Mouse (Mus musculus): ENCODE data around the gene Fggy. TPM values are rescaled to one million over a fixed set of nuclear protein-coding genes. Genes with fewer than 3 reads are reported as not detected.

The Fggy gene
- polyA plus RNA-seq, 2 experiments from 2014 or later = 3.0 to 3.6 TPM

DNA sequence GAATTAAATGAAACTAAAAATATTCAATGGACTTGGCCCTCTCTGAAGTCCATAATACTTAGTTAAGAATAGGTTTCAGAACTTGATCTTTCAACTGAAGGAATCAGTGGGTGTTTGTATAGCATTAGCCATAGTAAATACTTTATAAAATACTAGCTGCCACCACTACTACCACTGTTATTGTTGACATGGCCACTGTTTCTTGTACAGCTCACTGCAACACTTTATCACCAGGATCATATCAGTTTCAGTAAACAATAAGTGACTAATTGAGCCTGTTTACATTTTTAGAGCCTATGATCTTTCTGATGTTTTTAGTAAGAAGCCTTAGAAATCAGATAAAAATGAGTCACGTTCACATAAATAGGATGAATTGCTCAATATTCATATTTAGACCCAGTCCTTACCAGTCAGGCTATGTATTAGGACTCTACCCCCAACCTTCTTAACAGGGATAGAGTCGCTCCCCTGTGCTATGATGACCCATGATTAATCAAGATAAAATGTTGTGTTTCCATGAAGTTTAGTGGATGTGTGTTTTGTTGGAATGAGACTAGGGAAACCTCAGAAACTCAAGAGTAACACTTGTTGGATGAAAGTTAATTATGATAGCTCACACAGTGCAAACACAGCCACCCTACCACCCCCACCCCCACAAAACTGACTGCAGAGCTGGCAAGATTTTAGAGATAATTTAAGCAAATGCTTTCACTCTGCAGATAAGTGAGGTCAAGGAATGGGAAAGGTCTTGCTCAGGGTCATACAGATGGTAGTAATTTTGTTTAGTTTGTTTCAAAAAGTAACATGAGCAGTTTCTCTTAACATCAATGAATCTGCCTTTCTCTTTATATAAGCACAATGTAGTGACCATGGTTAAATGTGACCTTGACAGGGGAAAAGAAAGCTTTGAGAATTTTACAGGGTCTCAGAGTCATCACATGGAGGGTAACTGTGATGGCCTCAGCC, 352.7 kb downstream of the Fggy start:
- no peak for ATAC-seq

DNA sequence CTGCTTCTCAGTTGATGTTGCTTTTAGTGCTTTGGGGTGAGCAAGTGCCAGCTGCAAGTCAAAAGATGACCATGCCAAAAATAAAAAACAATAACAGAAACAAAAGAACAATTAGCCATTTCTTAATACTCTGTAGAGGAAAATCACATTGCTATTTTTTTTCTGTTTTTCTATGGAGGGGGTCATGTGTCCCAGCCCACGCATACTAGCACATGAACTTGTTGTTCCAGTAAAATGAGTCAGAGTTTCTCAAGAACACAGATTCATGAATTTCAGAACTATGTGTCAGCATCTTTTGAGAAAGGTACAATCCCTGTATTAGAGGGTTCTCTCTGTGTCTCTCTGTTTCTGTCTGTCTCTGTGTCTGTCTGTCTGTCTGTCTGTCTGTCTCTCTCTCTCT, 355.7 kb downstream of the Fggy start:
- ATAC-seq = no peak

DNA sequence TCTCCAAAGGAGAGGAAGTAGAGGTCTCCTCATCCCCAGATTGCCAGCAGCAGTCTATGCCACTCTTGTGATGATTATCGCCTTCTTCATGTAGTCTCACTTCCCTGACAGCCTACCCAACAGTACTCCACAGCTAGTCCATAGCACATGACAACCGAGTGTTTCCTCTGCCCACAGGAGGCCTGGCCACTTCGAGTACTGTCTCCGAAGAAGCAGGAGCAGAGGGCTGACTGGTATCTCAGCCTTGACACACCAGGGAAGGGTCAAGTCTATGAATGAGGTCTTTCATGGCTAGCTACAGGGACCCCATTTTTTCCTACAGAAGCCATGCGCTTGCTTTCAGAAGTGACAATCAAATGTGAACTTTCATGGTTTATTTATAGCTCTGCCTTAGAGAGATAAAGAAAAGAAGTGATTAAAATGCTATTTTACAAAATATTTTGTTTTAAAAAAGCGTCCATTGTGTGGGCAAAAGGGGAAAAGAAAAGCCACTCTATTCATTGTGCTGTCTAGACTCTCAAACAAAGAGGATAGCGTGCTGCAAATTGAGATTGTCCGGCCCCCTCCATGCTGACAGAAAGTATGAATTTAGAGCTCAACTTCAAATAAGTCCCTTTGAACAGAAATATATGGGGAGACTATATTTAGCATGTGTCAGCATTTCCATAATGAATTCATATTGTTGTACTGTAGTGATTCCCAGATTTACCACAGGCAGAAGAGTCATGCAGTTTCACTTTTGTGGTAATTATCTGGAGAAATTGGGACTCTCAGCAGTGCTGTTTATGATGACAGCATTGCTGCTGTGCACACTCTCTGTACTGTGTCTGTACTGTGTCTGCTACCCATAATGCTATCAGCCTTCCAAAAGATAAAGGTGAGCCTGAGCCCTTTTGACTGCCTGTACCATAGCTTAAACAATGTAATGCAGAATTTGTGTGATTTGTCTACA, 358.6 kb downstream of the Fggy start:
- ATAC-seq = no peak

DNA sequence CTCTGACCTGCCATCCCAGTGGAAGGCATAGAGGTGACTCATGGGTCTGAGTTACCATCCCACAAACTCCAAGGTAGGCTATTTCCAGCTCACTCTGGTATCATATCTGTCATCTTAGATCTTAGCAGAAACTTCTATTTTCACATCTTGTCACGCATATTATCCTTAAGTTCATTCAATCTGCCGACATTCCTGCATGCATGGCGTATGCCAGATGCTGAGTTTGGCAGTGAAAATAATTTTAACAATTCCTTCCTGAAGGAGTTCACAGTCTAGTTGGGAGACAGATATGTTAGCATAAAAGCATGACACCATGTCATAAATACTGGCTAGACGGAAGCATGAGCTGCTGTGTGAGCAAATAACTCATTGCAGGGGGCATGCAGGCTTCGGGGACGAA, 360.4 kb downstream of the Fggy start:
- ATAC-seq = no peak

DNA sequence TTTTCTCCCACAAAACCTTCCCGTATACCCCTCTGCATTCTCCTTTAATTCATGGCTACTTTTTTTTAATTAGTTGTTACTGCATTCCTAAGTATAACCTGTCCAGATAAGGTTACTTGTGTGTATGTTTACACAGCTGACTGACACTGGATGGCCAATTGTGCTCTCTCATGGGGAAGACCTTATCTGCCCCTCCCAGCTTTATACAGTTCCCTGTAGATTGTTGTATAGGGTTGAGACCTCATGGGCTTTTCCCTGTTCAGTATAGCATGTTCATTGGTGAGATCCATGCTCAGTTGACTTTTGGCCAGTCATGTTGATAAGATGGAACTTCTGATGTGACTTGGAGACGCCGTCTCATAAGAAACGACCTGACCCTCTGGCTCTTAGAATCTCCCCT, 363.1 kb downstream of the Fggy start:
- ATAC-seq = no peak

DNA sequence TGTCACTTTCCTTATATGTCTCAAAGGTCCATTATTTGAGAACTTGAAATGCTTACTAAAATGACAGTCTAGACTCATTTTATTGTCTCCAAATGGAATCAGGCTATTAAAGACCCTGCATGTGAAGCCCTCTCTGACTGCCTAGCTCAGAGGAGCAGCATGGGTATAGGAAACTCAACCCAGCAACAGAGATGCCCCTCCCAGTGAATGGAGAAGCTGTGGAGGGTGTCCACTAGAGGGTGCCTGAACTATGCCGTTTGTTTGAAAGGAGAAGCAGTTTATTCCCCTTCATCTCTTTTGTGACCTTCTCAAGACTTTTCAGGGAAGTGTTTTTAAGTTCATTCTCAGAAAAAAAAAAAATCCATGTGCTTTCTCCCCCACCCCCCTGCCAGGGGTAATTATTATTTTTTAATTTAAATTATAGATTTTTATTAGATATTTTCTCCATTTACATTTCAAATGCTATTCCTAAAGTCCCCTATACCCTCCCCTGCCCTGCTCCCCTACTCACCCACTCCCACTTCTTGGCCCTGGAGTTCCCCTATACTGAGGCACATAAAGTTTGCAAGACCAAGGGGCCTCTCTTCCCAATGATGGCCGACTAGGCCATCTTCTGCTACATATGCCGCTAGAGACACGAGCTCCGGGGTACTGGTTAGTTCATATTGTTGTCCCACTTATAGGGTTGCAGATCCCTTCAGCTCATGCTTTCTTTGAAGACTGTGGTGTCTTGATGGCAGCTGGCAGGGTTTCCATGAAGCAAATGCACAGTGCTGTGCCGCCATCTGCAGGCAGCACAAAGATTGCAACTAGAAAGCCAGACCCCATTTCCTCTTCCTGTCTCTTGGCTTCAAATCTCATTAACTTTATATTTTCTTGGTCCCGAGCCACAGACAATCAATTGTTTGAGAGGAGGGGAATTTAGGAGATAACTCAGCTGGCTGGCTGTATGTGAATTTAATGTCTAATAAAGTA, 367.2 kb downstream of the Fggy start:
- peak; percentile 79 for ATAC-seq

DNA sequence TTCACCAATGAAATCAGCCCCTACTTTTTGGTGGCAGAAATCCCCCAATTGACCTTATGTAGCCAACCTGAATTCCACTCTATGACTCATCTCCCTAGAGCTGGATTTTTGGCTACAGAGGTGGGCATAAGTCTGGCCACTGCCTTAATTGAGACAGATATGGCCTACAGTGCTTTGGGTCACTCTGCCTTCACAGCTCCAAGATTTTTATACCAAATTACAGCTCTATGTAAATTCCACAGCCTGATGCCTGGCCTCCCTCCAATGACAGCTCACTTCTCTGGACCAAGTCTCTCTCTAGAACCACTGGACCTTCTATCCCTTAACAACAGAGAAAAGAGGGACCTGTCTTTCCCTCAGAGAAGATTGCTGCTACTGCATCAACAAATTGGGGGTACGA, 371.5 kb downstream of the Fggy start:
- ATAC-seq = no peak

DNA sequence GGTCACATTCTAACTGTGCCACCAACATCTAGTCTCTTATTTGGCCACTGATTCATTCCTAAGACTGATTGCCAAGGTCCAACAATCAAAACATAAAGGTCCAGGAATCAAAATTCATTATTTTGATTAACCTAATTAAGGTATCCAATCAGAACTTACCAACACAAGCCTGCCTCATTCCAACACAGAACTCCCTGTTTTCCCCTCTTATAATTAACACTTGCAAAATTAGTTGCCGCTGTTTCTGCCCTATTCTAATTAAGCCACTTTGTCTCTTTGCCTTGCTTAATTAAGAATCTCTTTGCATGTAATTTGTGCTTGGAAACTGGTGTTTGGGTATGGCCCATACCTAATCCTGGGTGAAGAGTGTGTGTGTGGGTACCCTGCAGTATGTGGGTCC, 372.6 kb downstream of the Fggy start:
- no peak for ATAC-seq

DNA sequence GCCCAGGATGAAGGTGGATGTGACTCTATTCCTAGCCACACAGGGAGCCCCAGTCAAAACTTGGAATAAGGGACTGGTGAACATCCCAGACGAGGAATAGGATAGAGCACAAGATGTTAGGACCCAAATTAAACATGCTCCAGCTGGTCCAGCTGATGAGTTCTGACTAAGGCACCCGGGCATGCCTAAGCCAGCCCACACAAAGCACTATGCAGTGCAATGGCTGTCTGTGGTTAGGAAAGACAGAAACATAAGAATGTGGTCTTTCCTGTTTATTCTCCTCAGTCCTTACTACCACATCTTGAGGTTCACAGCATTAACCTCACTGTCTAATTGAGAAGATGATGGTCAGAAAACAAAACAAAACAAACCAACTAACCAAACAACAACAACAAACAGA, 374.0 kb downstream of the Fggy start:
- ATAC-seq = no peak

DNA sequence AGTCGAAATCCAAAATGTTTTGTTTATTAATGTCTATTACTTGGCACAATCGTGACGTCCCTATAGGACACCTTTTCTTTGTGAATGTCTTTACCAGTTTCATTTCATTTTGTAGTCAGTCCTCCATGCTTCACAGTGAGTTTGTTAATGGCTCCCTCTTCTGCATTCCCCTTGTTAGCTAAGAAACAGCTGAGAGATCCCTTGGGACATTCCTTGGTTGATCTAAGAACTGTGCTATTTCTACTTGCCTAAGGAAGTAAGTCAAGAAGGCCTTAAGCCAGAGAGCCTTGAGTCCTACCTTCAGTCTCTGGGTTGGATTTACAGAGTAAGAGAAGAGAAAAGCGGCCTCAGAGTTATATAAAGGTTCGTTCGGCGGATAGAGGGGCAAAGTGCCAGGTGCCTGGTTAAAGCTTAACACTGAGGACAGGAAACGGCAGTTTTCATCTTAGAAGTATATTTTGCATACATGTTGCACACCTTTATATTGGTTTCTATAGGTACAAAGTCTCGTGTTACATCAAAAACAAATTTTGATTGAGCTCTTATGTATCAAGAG, 376.6 kb downstream of the Fggy start:
- no peak for ATAC-seq

DNA sequence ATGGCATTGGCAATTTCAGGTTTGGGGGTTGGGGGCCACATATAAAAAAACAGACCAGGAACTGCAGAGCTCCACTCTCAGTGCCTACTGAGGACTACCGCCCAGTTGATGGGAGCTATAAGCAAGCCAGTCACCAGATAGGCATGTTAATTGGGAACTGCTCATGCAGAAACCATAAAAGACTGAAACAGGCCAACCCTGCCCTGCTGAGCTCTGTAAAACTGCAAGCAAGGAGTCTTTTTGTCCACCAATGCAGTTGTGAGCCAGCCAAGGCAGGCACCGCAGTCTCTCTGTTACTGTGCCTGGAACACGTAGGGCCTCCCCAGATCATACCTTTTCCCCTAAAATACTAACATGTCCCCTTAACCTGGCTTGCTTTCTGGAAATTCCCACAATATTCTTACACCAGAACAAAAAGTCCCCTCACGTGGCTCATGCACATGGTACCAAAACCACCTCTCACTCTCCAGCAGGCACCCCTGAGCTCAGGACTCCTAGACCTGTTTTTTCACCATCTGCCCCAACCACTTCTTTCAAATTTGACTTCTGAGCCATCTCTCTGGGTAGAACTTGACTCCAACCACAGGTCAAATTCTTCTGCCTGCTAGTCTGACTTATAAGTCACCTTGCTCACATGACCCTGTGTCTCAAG, 377.2 kb downstream of the Fggy start:
- no peak for ATAC-seq

DNA sequence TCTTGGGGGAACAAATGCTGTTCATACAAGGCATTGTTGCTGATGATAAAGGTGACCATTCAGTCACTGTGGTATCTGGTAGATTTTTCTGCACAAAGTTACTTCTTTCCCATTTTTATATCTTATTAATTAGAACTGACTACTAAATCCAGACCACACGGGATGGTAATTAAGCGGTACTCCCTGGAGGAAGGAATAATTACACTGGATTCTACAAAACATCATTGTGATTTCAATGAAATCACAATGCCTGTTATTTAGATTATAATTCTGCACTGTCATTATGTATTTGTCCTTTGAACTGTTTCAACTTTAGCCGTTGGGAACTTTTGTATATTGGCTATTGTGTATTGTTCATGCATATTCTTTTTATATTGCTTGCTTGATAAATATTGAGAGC, 381.4 kb downstream of the Fggy start:
- no peak for ATAC-seq

DNA sequence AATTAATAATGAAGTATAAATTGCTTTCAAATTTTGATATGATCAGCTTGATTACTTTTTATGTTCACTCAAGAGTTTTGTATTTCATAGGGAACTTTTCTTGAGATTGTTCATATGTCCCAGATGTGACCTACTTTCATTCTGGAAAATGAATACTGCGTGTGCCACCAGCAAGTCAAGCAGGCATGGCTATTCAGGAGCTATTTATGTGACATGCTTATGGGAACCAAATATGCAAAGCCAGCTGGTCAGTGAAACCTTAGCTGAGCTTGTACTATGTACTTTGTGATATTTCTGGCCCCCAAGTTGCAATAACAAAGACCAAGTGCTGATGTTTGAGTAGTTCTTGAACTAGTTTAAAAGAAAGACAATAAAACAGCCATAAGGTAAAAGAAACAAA, 390.6 kb downstream of the Fggy start:
- ATAC-seq = no peak

DNA sequence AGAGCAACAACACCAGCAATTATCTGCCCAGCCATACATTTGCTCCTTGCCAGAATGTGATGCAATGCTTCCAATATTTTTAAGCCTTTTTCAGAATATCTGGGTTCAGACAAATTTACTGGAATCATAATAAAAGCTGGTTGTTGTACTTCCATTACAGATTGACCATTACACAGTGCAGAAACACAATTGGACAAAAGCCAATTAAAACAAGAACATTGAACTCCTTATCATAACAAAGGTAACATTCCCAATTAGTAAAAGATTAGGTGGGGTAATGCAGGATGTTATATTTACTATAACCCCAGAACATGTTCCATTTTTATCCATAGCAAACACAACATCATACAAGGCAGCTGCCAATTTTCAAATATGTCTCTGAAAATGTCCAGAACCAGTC, 396.0 kb downstream of the Fggy start:
- no peak for ATAC-seq

DNA sequence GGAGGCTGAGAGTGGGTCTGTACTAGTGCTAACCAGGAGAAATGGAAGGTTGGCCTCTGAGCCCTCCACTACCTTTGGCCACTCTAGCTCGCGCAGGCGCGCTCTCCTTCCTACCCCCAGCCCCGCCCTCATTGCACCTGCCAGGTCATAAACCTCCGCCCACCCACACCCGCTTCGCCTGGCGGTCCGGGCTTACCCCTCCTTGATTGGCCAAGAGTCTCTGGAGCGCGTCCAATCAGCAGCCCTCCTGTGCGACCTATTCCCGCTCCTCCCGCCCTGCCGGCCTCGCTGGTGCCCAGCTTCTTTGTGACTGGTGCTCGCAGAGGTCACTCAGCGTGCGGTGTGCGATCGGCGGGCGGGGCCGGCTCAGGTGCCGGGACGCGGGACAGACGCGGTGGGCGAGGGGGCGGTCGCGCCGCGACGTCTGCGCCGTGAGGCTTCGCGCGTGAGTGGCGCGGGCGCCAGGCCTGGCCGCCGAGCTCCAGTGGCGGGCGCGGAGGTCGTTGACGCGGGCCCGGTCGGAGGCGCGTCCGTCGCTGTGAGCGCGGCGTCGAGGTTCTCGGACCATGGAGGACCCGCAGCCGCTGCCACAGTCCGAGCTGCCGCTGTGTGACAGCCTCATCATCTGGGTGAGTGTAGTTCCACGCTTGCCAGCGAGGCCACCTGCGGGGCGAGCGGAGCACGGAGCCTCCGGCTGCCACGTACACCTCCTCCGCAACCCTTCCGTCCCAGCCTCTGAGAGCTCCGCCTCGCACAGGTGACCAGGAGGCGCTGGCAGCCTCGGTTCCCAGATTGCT, 409.8 kb downstream of the Fggy start, which contains the start of gene Hook1:
Hook1 (plus strand) TSS at position 313 of the 797 bp plus-strand sequence.
- ATAC-seq = peak; percentile 98

Measured in activated CD4-positive, CD25-positive, alpha-beta regulatory T cell, adult 4 months (primary cell).